Mouse (Mus musculus): Measurements from ENCODE around the gene Gm13276. TPM values are rescaled to one million over a fixed set of nuclear protein-coding genes. Genes with fewer than 3 reads are reported as not detected.
"Not testable (repeated sequence)": the region's sequence is repeated elsewhere in the genome, so short reads cannot be mapped to it uniquely, and the experiment has no call there.

Gene Gm13276
- polyA plus RNA-seq, 1 experiment = not detected

DNA sequence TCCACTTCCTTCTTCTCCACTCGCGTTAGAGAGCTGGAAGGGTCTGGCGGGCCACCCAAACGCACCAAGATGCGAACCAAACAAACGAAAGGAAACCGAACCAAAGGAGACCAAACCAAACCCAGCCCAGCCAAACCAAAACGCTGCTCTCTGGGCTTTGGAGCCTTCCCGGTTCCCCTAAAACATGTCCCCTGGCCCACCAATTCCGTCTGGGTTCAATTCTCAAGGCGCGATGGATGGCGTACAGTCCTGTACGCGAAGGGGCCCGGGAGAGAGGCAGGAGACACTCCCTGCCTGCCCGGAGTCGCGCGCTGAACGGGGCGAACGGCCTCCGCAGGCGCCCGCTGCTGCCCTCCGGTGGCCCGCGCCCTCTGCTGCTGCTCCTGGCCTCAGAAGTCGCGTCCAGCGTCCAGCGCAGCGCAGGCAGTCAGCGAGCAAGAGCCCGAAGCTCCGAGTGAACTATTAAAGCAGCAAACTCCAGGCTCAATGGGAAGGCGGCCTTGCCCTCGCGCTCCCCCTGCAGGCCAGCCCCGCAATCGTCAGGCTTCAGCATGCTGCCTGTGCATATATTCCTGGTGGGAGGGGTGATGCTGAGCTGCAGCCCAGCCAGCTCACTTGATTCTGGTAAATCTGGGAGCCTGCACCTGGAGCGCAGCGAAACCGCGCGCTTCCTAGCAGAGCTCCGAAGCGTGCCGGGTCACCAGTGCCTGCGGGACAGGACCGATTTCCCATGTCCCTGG, 8.6 kb downstream of the Gm13276 start, which contains the start of gene Gm13275:
Gm13275 (plus strand) TSS at position 552 of the 740 bp plus-strand sequence.
- not testable (repeated sequence) for TF ChIP-seq GATA1 (IDR thresholded peaks at IDR 0.05; ENCODE audit: low read length)

DNA sequence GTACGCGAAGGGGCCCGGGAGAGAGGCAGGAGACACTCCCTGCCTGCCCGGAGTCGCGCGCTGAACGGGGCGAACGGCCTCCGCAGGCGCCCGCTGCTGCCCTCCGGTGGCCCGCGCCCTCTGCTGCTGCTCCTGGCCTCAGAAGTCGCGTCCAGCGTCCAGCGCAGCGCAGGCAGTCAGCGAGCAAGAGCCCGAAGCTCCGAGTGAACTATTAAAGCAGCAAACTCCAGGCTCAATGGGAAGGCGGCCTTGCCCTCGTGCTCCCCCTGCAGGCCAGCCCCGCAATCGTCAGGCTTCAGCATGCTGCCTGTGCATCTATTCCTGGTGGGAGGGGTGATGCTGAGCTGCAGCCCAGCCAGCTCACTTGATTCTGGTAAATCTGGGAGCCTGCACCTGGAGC, 11.6 kb downstream of the Gm13276 start, which contains the start of gene Gm13279:
Gm13279 (plus strand) TSS at position 301 of the 400 bp plus-strand sequence.
- TF ChIP-seq GATA1 (IDR thresholded peaks at IDR 0.05; ENCODE audit: low read length) = not testable (repeated sequence)

DNA sequence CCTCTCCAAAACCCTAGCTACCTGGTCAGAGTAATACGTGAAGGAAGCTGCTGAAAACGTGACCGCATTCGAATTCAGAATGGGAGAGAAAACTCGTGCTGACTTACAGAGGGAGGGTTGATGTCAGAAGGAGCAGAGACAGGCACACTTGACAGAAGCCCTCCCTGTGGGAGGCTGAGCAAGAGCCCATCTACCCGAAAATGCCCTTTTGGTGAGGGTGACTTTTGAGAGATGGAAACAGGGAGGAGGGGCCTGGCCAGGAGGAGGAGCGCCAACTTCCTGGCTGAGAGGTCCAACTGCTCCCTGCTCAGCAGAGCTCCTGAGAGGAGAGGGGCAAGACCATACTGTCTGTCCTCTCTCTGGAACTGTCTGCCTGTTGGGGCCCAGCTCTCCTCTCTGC, 13.9 kb downstream of the Gm13276 start, which contains the start of gene Gm13285:
Gm13285 (plus strand) TSS at position 301 of the 400 bp plus-strand sequence.
- not testable (repeated sequence) for TF ChIP-seq GATA1 (IDR thresholded peaks at IDR 0.05; ENCODE audit: low read length)

DNA sequence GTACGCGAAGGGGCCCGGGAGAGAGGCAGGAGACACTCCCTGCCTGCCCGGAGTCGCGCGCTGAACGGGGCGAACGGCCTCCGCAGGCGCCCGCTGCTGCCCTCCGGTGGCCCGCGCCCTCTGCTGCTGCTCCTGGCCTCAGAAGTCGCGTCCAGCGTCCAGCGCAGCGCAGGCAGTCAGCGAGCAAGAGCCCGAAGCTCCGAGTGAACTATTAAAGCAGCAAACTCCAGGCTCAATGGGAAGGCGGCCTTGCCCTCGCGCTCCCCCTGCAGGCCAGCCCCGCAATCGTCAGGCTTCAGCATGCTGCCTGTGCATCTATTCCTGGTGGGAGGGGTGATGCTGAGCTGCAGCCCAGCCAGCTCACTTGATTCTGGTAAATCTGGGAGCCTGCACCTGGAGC, 17.4 kb downstream of the Gm13276 start, which contains the start of gene Gm13287:
Gm13287 (plus strand) TSS at position 301 of the 400 bp plus-strand sequence.
- TF ChIP-seq GATA1 (IDR thresholded peaks at IDR 0.05; ENCODE audit: low read length) = not testable (repeated sequence)

DNA sequence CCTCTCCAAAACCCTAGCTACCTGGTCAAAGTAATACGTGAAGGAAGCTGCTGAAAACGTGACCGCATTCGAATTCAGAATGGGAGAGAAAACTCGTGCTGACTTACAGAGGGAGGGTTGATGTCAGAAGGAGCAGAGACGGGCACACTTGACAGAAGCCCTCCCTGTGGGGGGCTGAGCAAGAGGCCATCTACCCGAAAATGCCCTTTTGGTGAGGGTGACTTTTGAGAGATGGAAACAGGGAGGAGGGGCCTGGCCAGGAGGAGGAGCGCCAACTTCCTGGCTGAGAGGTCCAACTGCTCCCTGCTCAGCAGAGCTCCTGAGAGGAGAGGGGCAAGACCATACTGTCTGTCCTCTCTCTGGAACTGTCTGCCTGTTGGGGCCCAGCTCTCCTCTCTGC, 19.7 kb downstream of the Gm13276 start, which contains the start of gene Gm13288:
Gm13288 (plus strand) TSS at position 301 of the 400 bp plus-strand sequence.
- not testable (repeated sequence) for TF ChIP-seq GATA1 (IDR thresholded peaks at IDR 0.05; ENCODE audit: low read length)

DNA sequence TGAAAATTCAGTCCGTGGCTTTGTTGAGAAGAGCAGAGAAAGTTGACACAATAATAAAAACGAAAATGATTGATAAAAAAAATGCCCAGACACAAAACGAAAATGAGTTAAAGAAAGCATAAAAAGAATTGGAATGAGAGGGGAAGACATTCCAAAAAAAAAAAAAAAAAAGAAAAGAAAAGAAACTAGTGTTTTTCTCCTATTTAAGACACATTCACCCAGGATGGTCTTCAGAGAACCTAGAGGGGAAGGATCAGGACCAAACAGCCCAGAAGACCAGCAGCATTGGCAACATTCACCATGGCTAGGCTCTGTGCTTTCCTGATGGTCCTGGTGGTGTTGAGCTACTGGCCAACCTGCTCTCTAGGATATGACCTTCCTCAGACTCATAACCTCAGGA, 30.4 kb downstream of the Gm13276 start, which contains the start of gene Ifna7:
Ifna7 (plus strand) TSS at position 301 of the 400 bp plus-strand sequence.
- TF ChIP-seq GATA1 (IDR thresholded peaks at IDR 0.05; ENCODE audit: low read length) = no peak

DNA sequence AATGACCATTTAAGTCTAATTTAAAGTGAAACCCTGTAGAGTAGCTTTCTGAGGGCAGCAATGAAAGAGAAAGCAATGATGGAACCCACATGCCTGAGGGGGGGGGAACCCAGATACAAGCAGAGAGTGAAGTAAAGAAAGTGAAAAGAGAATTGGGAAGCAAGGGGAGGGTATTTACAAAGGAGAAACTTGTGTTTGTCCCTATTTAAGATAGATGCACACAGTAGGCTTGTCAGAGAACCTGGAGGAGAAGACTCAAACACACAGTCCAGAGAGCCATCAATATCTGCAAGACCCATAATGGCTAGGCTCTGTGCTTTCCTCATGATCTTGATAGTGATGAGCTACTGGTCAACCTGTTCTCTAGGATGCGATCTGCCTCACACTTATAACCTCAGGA, 34.1 kb downstream of the Gm13276 start, which contains the start of gene Ifna11:
Ifna11 (plus strand) TSS at position 301 of the 400 bp plus-strand sequence.
- TF ChIP-seq GATA1 (IDR thresholded peaks at IDR 0.05; ENCODE audit: low read length) = no peak

DNA sequence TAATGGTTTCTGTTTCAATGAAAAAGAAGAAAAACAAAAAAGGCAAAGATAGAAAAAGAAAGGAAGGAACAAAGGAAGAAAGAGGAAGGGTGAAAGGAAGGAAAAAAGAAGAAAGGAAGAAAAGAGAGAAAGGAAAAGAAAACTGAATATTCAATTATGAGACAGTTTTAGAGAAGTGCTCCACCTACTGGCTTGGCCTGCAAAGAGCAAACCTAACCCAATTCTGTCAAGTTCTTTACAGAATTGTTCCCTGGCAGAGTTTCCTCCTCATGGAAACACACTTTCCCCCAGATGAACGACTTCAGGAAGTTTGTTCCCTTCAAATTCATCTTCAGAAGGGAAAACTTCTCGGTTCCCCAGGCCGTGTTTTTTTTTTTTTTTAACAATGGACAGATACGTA, 37.5 kb downstream of the Gm13276 start:
- no peak for TF ChIP-seq GATA1 (IDR thresholded peaks at IDR 0.05; ENCODE audit: low read length)

DNA sequence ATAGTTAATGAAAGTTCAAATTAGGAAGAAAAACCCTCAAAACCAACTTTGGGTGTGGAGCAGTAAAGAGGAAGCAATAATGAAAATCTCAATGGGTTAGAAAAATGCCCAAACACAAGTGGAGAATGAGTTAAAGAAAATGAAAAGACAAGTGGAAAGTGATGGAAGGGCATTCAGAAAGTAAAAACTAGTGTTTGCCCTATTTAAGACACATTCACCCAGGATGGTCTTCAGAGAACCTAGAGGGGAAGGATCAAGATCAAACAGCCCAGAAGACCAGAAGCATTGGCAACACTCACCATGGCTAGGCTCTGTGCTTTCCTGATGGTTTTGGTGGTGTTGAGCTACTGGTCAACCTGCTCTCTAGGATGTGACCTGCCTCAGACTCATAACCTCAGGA, 41.6 kb downstream of the Gm13276 start, which contains the start of gene Ifna6:
Ifna6 (plus strand) TSS at position 301 of the 400 bp plus-strand sequence.
- not testable (repeated sequence) for TF ChIP-seq GATA1 (IDR thresholded peaks at IDR 0.05; ENCODE audit: low read length)

DNA sequence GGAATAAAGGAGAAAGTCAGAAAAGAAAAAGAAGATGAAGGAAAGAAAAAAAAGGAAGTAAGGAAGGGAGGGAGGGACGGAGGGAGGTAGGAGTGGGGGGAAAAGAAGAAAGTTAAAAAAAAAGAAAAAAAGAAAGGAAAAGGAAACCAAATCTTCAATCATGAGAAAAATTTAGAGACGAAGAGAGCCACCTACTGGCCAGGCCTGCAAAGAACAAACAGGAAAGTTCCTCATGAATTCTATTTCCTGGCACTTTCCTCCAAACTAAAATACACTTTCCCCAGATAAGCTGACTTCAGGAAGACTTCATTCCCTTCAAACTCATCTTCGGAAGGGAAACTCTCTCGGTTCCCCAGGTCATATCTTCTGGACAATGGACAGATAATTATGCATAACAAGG, 45.0 kb downstream of the Gm13276 start:
- no peak for TF ChIP-seq GATA1 (IDR thresholded peaks at IDR 0.05; ENCODE audit: low read length)

DNA sequence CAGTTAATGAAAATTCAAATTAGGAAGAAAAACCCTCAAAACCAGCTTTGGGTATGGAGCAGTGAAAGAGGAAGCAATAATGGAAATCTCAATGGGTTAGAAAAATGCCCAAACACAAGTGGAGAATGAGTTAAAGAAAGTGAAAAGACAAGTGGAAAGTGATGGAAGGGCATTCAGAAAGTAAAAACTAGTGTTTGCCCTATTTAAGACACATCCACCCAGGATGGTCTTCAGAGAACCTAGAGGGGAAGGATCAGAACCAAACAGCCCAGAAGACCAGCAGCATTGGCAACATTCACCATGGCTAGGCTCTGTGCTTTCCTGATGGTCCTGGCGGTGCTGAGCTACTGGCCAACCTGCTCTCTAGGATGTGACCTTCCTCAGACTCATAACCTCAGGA, 49.7 kb downstream of the Gm13276 start, which contains the start of gene Ifna5:
Ifna5 (plus strand) TSS at position 301 of the 400 bp plus-strand sequence.
- TF ChIP-seq GATA1 (IDR thresholded peaks at IDR 0.05; ENCODE audit: low read length) = not testable (repeated sequence)

Other genes with a start within 250 kb of the Gm13276 start
- gene Ifna15, start 227.5 kb upstream of the Gm13276 start, polyA plus RNA-seq (2012) = not detected in 2 replicates
- not detected in 2 replicates for gene Ifna14, start 213.9 kb upstream of the Gm13276 start, polyA plus RNA-seq (2012)
- gene Ifna9, start 193.3 kb upstream of the Gm13276 start, polyA plus RNA-seq (2012) = not detected in 2 replicates
- not detected in 2 replicates for gene Ifna12, start 182.3 kb upstream of the Gm13276 start, polyA plus RNA-seq (2012)
- gene C87499, start 151.3 kb upstream of the Gm13276 start, polyA plus RNA-seq (2012) = not detected in 2 replicates
- not detected in 2 replicates for gene Ifna13, start 141.2 kb upstream of the Gm13276 start, polyA plus RNA-seq (2012)
- gene Ifna16, start 108.8 kb upstream of the Gm13276 start, polyA plus RNA-seq (2012) = not detected in 2 replicates
- not detected in 2 replicates for gene Ifna2, start 101.8 kb upstream of the Gm13276 start, polyA plus RNA-seq (2012)
- gene Ifnab, start 94.3 kb upstream of the Gm13276 start, polyA plus RNA-seq (2012) = not detected in 2 replicates
- gene Gm26566, start 63.9 kb upstream of the Gm13276 start, polyA plus RNA-seq (2012) = not detected in 2 replicates
- gene Klhl9, start 63.2 kb upstream of the Gm13276 start, polyA plus RNA-seq (2012) = 6.4 and 7.6 TPM in 2 replicates
- not detected in 2 replicates for gene Gm13271, start 30.8 kb upstream of the Gm13276 start, polyA plus RNA-seq (2012)
- gene Gm13283, start 25.6 kb upstream of the Gm13276 start, polyA plus RNA-seq (2012) = not detected in 2 replicates
- gene Gm13290, start 11.9 kb upstream of the Gm13276 start, polyA plus RNA-seq (2012) = not detected in 2 replicates
- gene Gm13289, start 8.8 kb upstream of the Gm13276 start, polyA plus RNA-seq (2012) = not detected in 2 replicates
- not detected in 2 replicates for gene Gm13272, start 5.9 kb upstream of the Gm13276 start, polyA plus RNA-seq (2012)
- not detected in 2 replicates for gene Ifnz, start 3.6 kb upstream of the Gm13276 start, polyA plus RNA-seq (2012)
- gene Gm13277, start 2.9 kb downstream of the Gm13276 start, polyA plus RNA-seq (2012) = not detected in 2 replicates
- gene Gm13278, start 5.8 kb downstream of the Gm13276 start, polyA plus RNA-seq (2012) = not detected in 2 replicates
- gene Gm13275, start 8.8 kb downstream of the Gm13276 start, polyA plus RNA-seq (2012) = not detected in 2 replicates
- gene Gm13279, start 11.7 kb downstream of the Gm13276 start, polyA plus RNA-seq (2012) = not detected in 2 replicates
- gene Gm13285, start 14.0 kb downstream of the Gm13276 start, polyA plus RNA-seq (2012) = not detected in 2 replicates
- not detected in 2 replicates for gene Gm13287, start 17.5 kb downstream of the Gm13276 start, polyA plus RNA-seq (2012)
- not detected in 2 replicates for gene Gm13288, start 19.8 kb downstream of the Gm13276 start, polyA plus RNA-seq (2012)
- not detected in 2 replicates for gene Ifna7, start 30.5 kb downstream of the Gm13276 start, polyA plus RNA-seq (2012)
- not detected in 2 replicates for gene Ifna11, start 34.2 kb downstream of the Gm13276 start, polyA plus RNA-seq (2012)
- not detected in 2 replicates for gene Ifna6, start 41.7 kb downstream of the Gm13276 start, polyA plus RNA-seq (2012)
- gene Ifna5, start 49.8 kb downstream of the Gm13276 start, polyA plus RNA-seq (2012) = not detected in 2 replicates
- gene Ifna4, start 56.2 kb downstream of the Gm13276 start, polyA plus RNA-seq (2012) = not detected in 2 replicates
- not detected in 2 replicates for gene Ifna1, start 64.4 kb downstream of the Gm13276 start, polyA plus RNA-seq (2012)
- not detected in 2 replicates for gene Ifne, start 94.5 kb downstream of the Gm13276 start, polyA plus RNA-seq (2012)

All from G1E-ER4 (cell line).